Mouse (Mus musculus) stomach, postnatal 0 days (tissue): Measurements from ENCODE around the gene Gm5150. TPM values are rescaled to one million over a fixed set of nuclear protein-coding genes. Genes with fewer than 3 reads are reported as not detected.
"Not testable (repeated sequence)": the region's sequence is repeated elsewhere in the genome, so short reads cannot be mapped to it uniquely, and the experiment has no call there.

Experiments
- ATAC-seq: fragments of 200-750 bp; cut with Nextera tagmentation; 2 replicates; pipeline ENCODE4 v1.8.0; 2017; ENCODE audit not compliant: low FRiP score, low TSS enrichment
- DNase-seq: peaks from one replicate; pipeline ENCODE4 v3.0.0-alpha.2; 2016; ENCODE audit warnings: low spot score
- H3K27ac ChIP-seq: fragments of 300-500 bp; sonication (generic); replicated peaks from 2 replicates; pipeline ENCODE4 v1.5.1; 2014; ENCODE audit warnings: mild to moderate bottlenecking, control low read depth
- H3K27me3 ChIP-seq: fragments of 300-500 bp; sonication (generic); 2 replicates; pipeline ENCODE4 v1.6.1; 2014; ENCODE audit warnings: low read length; ENCODE audit not compliant: control insufficient read depth, insufficient read depth
- H3K36me3 ChIP-seq: fragments of 300-500 bp; sonication (generic); 2 replicates; pipeline ENCODE4 v1.6.1; 2014; ENCODE audit warnings: low read length, mixed read lengths; ENCODE audit not compliant: control insufficient read depth, insufficient read depth
- H3K4me1 ChIP-seq: fragments of 300-500 bp; sonication (generic); replicated peaks from 2 replicates; pipeline ENCODE4 v1.6.1; 2014; ENCODE audit warnings: antibody characterized with exemption; ENCODE audit not compliant: control insufficient read depth, insufficient read depth
- H3K4me2 ChIP-seq: fragments of 300-500 bp; sonication (generic); replicated peaks from 2 replicates; pipeline ENCODE4 v1.6.1; 2014; ENCODE audit warnings: low read depth, mild to moderate bottlenecking, control low read depth, moderate library complexity
- H3K4me3 ChIP-seq: fragments of 300-500 bp; sonication (generic); 2 replicates; pipeline ENCODE4 v1.5.1; 2014; ENCODE audit warnings: low read depth, low read length, control low read depth
- H3K9ac ChIP-seq: fragments of 300-500 bp; sonication (generic); 2 replicates; pipeline ENCODE4 v1.6.1; 2014; ENCODE audit warnings: mild to moderate bottlenecking, low read length, control low read depth, mixed read lengths
- H3K9me3 ChIP-seq: fragments of 300-500 bp; sonication (generic); 2 replicates; pipeline ENCODE4 v1.6.1; 2016; ENCODE audit warnings: low read length; ENCODE audit not compliant: control insufficient read depth
- CTCF ChIP-seq: IDR thresholded peaks from 2 replicates; pipeline ENCODE4 v1.5.1; 2016; ENCODE audit warnings: antibody characterized with exemption, low read depth, mild to moderate bottlenecking, moderate library complexity
- EP300 ChIP-seq: optimal IDR thresholded peaks from 2 replicates; pipeline ENCODE3; 2016; ENCODE audit warnings: antibody characterized with exemption
- WGBS: fragments of 180-500 bp; shearing (Covaris S2); extraction: QIAGEN DNeasy Blood & Tissue Kit; methylation state at CpG from one replicate; pipeline ENCODE4 v1.1.7; 2014; 5-methylcytosine and 5-hydroxymethylcytosine counted together
- microRNA-seq: library from miRNA; unstranded; fragments of <30 nt; microRNA quantifications from one replicate; pipeline ENCODE4, GENCODE M21; 2016
- polyA plus RNA-seq: library from polyadenylated mRNA; unstranded; fragments of >200 nt; fragmentation: Nextera tagmentation; extraction: Ambion mirVana; gene quantifications from 2 replicates; pipeline ENCODE4 v1.2.1, GENCODE M21; 2015

Gene Gm5150
- polyA plus RNA-seq, 1 experiment from 2014 or later = 0.25 TPM

GRCm38 (mm10) chr3:16007827-16008226, 1.6 kb upstream of the Gm5150 start:
- no peak overlapping the region for H3K4me2 ChIP-seq
- DNase-seq = no peak
- no peaks in the 10 kb centered on the region for H3K4me1 ChIP-seq
- TF ChIP-seq EP300 (no peak), CTCF (no peak)
- no peaks in the 10 kb centered on the region for H3K9me3 ChIP-seq
- H3K4me3 ChIP-seq = no peak overlapping the region
- H3K9ac ChIP-seq = no peak overlapping the region
- H3K36me3 ChIP-seq = no peaks in the 10 kb centered on the region
- ATAC-seq = no peak
- no peak overlapping the region for H3K27ac ChIP-seq
- 88% methylated on average over 1 of the region's 1 CpGs for WGBS
- H3K27me3 ChIP-seq = no peaks in the 10 kb centered on the region

DNA sequence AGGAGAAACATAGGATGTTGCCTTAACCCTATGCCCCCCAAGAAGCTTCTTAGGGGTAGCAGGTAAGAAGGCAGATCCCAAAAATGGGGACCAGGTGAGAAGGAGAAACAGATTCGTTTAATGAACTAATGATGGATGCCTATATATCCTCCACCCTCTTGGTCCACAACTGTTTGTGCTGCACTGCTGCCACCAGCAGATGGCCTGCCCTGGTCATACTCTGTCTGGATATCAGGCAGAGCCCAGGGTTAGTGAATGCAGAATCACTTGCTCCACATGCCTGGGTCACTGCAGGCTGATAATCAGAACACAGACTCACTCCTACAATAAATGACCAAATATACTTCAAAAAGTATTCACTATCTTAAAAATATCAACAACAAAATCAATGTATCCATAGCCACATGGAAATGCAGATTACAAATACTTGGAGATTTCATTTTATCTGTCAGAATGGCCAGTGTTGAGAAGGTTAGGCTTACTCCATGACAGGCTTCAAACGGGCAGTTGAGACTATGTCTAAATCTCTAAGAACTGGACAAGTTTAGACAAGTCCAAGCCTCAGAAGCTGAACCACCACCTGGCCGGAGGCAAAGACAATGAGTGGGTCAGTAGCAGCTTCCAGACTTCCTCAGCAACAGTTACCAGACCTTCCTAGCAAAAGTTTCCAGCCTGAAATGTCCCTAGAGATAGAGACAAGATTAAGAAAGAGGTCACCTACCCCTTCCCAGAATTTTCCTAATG, 2.2 kb downstream of the Gm5150 start:
- no peaks in the 10 kb centered on the region for H3K36me3 ChIP-seq
- DNase-seq (no peak), ATAC-seq (no peak)
- WGBS = 66% methylated on average over 3 of the region's 3 CpGs
- H3K27ac ChIP-seq = no peak overlapping the region
- no peak overlapping the region for H3K4me3 ChIP-seq
- no peaks in the 10 kb centered on the region for H3K9me3 ChIP-seq
- no peak overlapping the region for H3K9ac ChIP-seq
- no peak for TF ChIP-seq CTCF
- TF ChIP-seq EP300 = no peak
- H3K27me3 ChIP-seq = no peaks in the 10 kb centered on the region
- no peaks in the 10 kb centered on the region for H3K4me1 ChIP-seq
- no peak overlapping the region for H3K4me2 ChIP-seq

GRCm38 (mm10) chr3:15999479-15999878, 6.8 kb downstream of the Gm5150 start:
- H3K9ac ChIP-seq, H3K9me3 ChIP-seq, ATAC-seq, H3K4me2 ChIP-seq, H3K4me1 ChIP-seq, H3K4me3 ChIP-seq, H3K36me3 ChIP-seq, DNase-seq, H3K27ac ChIP-seq, H3K27me3 ChIP-seq: not testable (repeated sequence)
- 92% methylated on average over 3 of the region's 3 CpGs for WGBS

- Histone ChIP-seq H3K4me2 (no peak overlapping the region), H3K27ac (no peak overlapping the region), H3K4me3 (no peak overlapping the region), H3K27me3 (no peaks in the 10 kb centered on the region), H3K4me1 (no peaks in the 10 kb centered on the region), H3K9me3 (no peaks in the 10 kb centered on the region), H3K9ac (no peak overlapping the region), H3K36me3 (no peaks in the 10 kb centered on the region)
- DNase-seq (no peak), ATAC-seq (no peak)
- TF ChIP-seq EP300 = no peak
- TF ChIP-seq CTCF = no peak
- 60% methylated on average over 3 of the region's 3 CpGs for WGBS
These were observed 24.0 kb downstream of the Gm5150 start for GRCm38 (mm10) chr3:15982216-15982615.

GRCm38 (mm10) chr3:15956921-15957320, 49.3 kb downstream of the Gm5150 start:
- ATAC-seq (no peak), DNase-seq (no peak)
- H3K27ac ChIP-seq = no peak overlapping the region
- H3K9me3 ChIP-seq = no peaks in the 10 kb centered on the region
- no peaks in the 10 kb centered on the region for H3K36me3 ChIP-seq
- no peaks in the 10 kb centered on the region for H3K27me3 ChIP-seq
- no peak overlapping the region for H3K4me3 ChIP-seq
- H3K4me1 ChIP-seq = no peaks in the 10 kb centered on the region
- TF ChIP-seq EP300 = no peak
- TF ChIP-seq CTCF = no peak
- H3K9ac ChIP-seq = no peak overlapping the region
- no peak overlapping the region for H3K4me2 ChIP-seq

Small RNAs within 50 kb of the gene (microRNA-seq; reads per million reads assigned to microRNA genes)
- gene Gm24694 = not detected

Other genes with a start within 250 kb of the Gm5150 start
- gene Sirpb1c, start 157.9 kb downstream of the Gm5150 start, polyA plus RNA-seq = 0.17 and 0.30 TPM in 2 replicates